Mouse (Mus musculus) cortical plate, adult 2 months (tissue): ENCODE measurements around the gene Trim8. TPM values are rescaled to one million over a fixed set of nuclear protein-coding genes. Genes with fewer than 3 reads are reported as not detected.
A peak's percentile ranks its signal among the peaks of the same experiment; 100 is the strongest.

Source experiments
- H3K27ac ChIP-seq: fragments of 200-500 bp; 2 replicates; pipeline ENCODE4 v1.5.1; 2012; ENCODE audit warnings: low read length, control low read depth, inconsistent platforms; ENCODE audit not compliant: insufficient read depth
- H3K4me1 ChIP-seq: fragments of 200-500 bp; 2 replicates; pipeline ENCODE4 v1.6.1; 2011; ENCODE audit warnings: low read length; ENCODE audit not compliant: control insufficient read depth, insufficient read depth
- H3K4me3 ChIP-seq: fragments of 200-500 bp; 2 replicates; pipeline ENCODE4 v1.5.1; 2011; ENCODE audit warnings: mild to moderate bottlenecking, low read length, control low read depth; ENCODE audit not compliant: insufficient read depth
- CTCF ChIP-seq: fragments of 200-500 bp; IDR thresholded peaks from 2 replicates; pipeline ENCODE4 v1.5.1; 2011; ENCODE audit warnings: mild to moderate bottlenecking, control low read depth, low read length; ENCODE audit not compliant: insufficient read depth; ENCODE audit errors: extremely low read depth
- POLR2A ChIP-seq: fragments of 200-500 bp; IDR thresholded peaks from 2 replicates; pipeline ENCODE4 v1.6.1; 2011; ENCODE audit warnings: mild to moderate bottlenecking, low read length, control low read depth; ENCODE audit not compliant: insufficient read depth; ENCODE audit errors: extremely low read depth
- polyA plus RNA-seq: library from polyadenylated mRNA; depleted of rRNA; stranded (reverse); fragments of >200 nt; gene quantifications from 2 replicates; pipeline ENCODE4 v1.2.3, GENCODE M21; 2012

Trim8 gene
- polyA plus RNA-seq, 1 experiment: 47.1 TPM

DNA sequence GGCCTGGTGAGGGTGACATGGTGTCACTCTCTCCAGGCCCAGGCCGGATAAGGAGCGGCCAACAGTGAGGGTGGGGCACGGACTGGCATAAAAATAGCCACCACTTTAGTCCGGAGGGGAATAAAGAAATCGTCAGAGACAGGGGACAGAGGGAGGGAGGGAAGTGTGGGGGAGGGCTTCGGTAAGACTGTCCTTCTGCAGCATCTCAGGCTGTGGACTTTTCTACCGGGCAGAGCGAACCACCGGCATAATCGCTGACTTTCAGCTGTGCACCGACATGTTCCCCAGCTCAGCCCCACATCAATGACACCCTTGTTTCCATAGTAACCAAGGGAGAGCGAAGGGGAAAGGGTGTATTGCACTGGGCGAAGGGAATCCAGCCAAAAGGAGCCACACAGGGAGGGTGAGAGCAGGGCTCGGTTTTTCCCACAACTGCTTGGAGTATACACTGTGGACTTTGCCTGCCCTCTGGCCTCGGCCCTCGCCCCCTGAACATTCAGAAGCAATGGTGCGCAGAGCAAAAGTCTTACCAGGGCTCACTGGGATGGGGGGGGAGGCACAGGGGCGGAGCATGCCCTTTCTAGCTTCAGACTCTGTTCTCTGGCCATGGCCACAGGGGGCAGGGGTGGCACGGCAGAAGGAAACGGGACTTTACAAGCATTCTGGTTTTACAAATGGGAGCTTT, 27.2 kb downstream of the Trim8 start:
- peaks cover 9% of the 10 kb centered on the region for H3K4me1 ChIP-seq
- no peak for TF ChIP-seq CTCF
- TF ChIP-seq POLR2A: peak; percentile 33; the same call in 1 of the 2 replicates
- peak overlapping the region; percentile 8 for H3K4me3 ChIP-seq
- H3K27ac ChIP-seq: peak overlapping the region; percentile 24

DNA sequence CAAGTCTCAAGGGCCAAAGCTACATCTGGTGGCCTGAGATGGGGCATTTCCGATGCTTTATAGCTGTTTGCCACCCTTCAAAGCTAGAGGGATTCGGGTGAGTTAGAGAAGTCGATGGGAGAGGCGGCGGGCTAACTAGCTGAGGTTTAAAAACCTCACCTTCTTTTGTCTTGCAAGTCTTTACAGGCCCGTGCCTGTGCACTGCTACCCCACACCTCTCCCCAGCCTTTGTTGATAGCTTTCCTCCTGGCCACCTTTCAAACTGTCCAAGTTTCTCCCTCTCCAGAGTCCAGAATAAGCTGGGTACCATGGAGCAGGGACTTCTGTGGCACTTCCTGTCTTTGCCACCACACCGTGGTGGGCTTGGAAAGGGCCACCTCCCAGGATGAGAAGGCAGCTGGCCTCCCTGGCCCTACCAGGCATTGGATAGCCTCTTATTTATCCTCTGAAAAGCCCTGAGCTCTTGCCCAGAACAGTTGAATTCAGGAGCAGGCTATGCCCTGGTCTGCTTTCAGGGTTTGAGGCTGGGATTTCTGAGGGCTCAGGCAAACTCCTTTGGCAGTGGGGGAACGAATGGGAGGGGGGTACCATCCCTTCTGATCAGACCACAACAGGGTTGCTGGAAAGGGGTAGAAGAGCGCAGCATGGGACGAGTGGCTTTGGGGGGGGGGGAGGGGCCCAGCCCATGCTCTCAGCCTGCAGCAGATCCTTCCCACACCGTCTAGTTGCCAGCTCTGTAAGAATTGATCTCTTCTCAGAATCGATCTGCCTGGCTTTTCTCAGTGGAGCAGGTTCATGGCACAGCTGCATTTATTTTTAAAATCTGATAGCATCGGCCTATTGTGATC, 28.3 kb downstream of the Trim8 start:
- Histone ChIP-seq H3K4me1 (peaks cover 6% of the 10 kb centered on the region), H3K4me3 (no peak overlapping the region), H3K27ac (no peak overlapping the region)
- TF ChIP-seq POLR2A: no peak
- no peak for TF ChIP-seq CTCF

DNA sequence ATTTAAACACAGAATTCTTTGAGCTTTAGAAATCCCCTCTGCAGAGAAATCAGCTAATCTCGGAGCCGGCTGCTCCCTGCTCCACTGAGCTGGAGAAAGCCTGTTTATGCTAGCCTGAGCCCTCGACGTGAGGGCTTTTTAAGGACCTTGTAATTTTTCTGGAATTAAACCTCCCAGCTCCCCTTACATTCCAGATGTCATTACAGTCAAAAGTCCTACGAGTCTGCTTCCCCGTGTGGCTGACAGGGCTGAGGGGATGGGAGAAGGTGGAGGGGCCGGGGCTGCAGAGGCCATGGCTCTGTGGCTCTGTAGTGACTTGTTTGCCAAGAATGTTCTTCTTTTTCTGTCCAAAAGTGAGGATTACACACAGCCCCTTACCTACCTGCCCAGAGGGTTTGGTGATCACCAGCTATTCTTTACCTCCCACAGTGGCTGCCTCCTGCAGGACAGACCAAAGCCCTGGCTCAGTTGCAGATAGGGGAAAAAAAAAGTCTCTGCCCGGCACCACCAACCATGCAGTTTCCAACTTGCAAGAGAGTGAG, 29.0 kb downstream of the Trim8 start:
- TF ChIP-seq POLR2A (no peak), CTCF (no peak)
- H3K4me3 ChIP-seq: no peak overlapping the region
- peaks cover 6% of the 10 kb centered on the region for H3K4me1 ChIP-seq
- H3K27ac ChIP-seq: peak overlapping the region; percentile 21; the same call in 1 of the 2 replicates

DNA sequence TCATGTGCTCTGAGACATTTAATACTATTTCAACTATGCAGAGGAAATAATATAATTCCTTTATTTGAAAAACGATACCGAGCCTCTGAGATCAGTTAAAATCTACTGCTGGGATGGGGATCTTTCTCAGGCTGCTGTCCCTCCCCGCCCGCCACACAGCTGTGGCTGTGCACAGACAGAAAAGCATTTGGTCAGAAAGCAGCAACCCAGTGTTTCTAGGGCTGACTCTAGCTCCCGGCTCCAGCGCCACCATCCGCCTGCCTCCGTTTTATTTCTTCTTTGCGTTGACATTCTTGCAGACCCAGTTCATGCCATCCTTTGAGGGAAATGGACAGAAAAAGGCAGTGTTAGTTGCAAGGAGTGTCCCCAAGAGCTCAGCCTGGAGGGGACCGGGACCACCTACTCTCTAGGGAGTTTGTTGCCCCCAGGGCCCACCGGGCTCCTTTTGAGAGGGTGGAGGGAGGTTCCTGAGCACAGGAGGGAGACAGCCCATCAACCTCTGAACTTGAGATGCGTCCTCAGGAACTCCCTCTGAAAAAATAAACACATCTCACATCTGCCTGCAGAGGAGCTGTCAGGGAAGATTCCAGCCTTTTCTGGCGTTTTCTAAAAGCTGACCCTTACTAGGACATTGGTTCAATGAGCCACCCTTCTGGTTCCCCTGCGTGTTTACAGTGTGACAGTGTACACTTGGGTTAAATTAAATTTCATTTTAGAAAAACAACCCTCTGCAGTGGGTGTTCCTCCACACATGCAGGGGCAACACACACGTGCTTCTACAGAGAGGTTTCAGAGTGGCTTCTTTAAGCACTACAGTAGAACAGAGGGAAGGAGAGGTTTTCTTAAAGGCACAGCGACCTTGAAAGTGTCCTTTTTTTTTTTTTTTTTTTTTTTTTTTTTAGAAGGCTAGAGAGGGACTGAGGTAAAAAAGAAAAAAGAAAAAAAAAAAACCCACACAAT, 29.8 kb downstream of the Trim8 start:
- peaks cover 6% of the 10 kb centered on the region for H3K4me1 ChIP-seq
- TF ChIP-seq POLR2A: no peak
- TF ChIP-seq CTCF: no peak
- no peak overlapping the region for H3K4me3 ChIP-seq

DNA sequence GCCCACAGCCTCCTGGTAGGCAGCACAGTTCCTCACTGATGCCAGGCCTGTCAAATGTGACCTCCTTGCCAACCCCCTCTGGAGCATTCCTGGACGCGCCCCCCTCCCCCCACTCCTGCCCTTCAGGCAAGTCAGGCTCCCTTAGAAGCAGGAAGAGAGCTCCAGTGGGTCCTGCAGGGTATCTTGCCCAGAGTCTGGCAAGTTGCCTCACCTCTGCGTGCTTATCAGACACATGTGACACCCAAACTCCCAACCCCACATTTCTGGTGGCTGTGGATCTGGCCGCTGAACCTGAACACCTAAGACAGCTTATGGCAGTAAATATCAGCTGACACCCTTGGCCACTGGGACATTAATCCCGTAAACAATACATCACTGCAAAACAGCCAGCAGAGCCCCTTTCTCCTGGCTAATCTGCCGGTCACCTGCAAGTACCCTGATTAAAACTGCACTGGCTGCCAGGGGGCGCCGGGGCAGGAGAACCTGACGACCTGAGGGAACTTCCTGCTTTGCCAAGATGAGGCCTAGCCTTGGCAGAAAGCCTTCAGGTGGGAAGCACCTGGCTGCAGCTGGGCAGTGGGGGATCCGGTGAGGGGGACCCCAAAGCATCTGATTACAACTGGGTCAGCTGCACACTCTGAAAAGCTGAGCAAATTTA, 30.7 kb downstream of the Trim8 start:
- TF ChIP-seq CTCF (no peak), POLR2A (no peak)

More for the DNA sequence above, 29.8 kb downstream of the Trim8 start:
- H3K27ac ChIP-seq: no peak overlapping the region

DNA sequence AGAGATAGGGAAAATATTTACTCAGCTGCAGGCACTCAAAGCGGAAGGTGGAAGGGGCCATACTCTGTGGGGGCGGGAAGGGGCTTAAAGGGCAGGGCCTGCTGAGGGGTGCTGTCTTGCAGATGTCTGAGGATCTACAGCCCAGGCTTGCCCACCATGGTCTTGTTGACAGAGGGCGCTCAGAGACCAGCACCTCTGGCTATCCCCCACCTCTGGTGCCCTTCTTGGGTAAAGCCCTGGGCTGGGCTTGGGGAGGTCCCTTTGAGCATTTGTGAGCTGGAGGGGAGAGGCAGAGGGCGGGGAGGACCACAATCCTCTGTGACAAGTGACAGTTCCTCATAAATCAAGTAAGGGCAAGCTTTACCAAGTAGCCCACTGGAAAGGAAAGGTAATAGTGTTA, 31.6 kb downstream of the Trim8 start:
- TF ChIP-seq POLR2A (no peak), CTCF (no peak)
- H3K4me3 ChIP-seq: no peak overlapping the region
- peaks cover 6% of the 10 kb centered on the region for H3K4me1 ChIP-seq
- H3K27ac ChIP-seq: no peak overlapping the region

More for the DNA sequence above, 30.7 kb downstream of the Trim8 start:
- peaks cover 6% of the 10 kb centered on the region for H3K4me1 ChIP-seq
- H3K4me3 ChIP-seq: no peak overlapping the region
- no peak overlapping the region for H3K27ac ChIP-seq

DNA sequence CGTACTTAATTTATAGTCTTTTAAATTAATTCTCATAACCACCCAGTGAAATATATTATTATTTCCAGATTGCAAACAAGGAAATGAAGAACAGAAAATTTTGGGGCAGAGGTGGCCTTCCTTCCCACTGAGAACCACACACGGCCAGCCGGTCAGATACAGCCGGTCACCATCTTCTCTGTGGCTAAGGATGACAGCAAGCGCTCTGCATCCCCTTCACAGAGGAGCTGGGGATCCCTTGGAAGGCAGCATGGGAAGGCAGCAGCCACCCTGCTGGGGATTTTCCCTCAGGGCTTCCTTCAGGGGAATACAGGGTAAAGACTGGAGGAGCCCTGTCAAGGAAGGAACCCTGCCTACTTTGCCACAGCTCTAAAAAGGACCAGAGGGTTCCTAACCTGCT, 32.0 kb downstream of the Trim8 start:
- H3K4me3 ChIP-seq: no peak overlapping the region
- TF ChIP-seq POLR2A (no peak), CTCF (no peak)
- H3K27ac ChIP-seq: no peak overlapping the region
- H3K4me1 ChIP-seq: peaks cover 6% of the 10 kb centered on the region

DNA sequence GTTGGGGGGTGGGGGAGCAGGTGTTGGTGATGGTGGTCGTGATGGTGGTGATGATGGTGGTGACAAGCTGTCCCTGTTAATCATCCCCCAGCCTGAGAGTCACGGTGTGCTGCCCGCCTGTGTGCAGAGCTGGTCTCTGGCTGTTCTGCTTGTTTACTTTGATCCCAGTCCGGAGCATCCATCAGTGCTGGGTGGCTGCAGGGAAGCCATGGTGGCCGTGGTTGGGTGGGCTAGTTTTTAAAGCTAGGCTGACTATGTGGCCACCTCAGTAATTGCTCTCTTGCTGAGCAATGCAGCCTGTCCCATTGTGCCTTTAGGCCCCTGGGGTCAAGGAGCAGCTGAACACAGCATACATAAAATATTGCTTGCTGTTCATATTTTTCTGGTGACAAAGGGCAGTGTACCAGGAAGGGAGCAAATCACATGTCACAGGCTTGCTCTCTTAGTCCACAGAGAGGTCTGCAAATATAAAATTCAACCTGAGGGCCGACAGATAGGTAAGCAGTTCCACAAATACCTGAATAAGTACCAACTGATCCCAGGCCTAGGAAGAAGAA, 33.1 kb downstream of the Trim8 start:
- Histone ChIP-seq H3K27ac (no peak overlapping the region), H3K4me1 (peaks cover 4% of the 10 kb centered on the region), H3K4me3 (no peak overlapping the region)
- TF ChIP-seq CTCF (no peak), POLR2A (no peak)

DNA sequence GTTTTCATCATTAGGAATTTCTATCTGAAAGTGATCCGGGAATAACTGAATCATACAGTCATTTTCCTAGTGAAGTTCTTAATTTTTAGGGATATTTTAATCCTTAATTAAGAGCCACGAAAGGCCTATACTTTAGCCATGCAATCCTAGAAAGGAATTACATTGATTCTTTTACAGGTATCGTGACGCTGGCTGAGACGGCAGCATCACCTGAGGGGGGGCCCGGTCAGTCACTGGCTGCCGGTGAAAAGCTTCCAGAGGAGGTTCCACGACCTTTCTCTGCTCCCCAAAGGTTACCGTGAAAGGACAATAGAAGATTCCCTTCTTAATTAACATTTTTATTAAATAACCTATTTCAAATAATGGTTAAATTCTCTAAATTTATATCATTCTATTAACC, 35.9 kb downstream of the Trim8 start:
- Histone ChIP-seq H3K4me1 (no peaks in the 10 kb centered on the region), H3K4me3 (no peak overlapping the region), H3K27ac (no peak overlapping the region)
- TF ChIP-seq POLR2A (no peak), CTCF (no peak)
